Mouse (Mus musculus) mesoderm, embryonic 11.5 days (tissue): ENCODE measurements around the gene Atl3.

ENCODE experiments used
- DNase-seq: peaks from one replicate; pipeline ENCODE4 v3.0.0-alpha.2; 2012; ENCODE audit warnings: low read depth, low spot score

Atl3 gene

DNA sequence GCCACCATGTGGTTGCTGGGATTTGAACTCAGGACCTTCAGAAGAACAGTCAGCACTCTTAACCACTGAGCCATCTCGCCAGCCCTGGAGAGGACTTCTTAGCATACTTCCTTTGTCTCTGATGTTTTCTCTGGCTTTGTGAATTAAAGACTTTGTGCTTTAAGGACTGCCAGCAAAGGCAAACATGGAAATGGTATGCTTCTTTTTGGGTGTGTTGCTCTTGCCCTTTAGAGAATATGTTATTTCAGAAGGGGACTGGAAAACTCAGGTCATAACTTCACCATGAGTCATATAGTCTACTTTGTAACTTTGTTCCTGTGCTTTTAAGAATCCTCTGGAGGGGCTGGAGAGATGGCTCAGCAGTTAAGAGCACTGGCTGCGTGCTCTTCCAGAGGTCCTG is 5.0 kb downstream of the Atl3 start:
- DNase-seq = no peak

DNA sequence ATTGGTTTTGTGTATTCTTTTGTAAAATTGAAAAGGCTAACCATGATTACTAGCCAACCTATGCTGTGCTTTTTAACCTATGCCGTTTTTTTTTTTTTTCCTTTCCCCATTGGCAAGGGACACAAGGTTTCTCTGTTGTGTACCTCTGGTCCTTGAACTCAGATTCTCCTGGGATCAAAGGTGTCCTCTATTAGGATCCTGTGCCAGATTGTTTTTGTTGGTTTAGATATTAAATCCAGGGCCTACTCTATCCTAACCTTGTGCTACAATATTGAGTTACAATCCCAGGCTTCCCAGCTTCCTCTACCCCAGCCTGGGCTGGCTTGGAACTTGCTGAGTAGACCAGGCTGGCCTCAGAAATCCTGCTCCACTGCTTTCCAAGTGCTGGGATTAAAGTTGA is 6.9 kb downstream of the Atl3 start:
- DNase-seq = no peak

DNA sequence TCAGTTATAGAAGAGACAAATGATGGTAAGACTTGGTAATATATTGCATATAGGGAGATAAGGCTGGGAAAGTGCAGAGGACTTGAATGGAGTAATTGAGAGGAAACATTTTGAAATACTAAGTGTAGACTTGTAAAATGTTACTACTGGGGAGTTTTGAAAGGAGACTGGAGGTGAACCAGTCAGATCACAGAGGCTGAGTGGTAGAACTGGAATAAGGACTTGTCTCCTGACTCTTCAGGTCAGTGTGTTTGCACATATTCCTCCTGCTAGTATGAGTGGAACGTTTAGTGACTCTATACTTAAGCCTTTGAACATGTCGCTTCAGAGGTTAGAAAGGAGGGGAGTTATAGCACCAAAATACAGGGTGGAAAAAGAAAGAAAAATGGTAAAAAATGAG is 8.6 kb downstream of the Atl3 start:
- no peak for DNase-seq

DNA sequence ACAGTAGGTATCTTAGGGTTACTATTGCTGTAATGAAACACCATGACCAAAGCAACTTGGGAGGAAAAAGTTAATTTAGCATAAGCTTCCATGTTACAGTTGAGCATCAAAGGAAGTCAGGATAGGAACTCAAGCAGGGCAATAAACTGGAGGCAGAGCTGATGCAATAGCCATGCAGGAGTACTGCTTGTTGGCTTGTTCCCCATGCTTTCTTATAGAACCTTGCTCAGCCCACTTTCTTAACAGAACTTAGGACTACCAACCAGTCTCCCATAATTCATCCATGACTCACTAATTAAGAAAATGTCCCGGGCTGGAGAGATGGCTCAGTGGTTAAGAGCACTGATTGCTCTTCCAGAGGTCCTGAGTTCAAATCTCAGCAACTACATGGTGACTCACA is 12.5 kb downstream of the Atl3 start:
- DNase-seq = no peak

DNA sequence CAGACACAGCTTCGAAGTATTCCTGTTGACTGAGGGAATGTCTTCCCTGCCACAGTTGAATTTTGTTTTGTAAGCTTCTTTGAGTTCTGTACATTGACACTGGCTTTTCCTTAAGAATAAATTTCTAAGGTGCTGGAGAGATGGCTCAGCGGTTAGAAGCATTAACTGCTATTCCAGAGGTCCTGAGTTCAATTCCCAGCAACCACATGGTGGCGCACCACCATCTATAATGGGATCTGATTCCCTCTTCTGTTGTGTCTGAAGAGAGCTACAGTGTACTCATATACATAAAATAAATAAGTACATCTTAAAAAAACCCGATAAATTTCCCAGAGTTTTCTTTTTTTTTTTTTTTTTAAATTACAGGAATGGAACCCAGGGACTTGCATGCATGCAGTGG is 14.2 kb downstream of the Atl3 start:
- no peak for DNase-seq

DNA sequence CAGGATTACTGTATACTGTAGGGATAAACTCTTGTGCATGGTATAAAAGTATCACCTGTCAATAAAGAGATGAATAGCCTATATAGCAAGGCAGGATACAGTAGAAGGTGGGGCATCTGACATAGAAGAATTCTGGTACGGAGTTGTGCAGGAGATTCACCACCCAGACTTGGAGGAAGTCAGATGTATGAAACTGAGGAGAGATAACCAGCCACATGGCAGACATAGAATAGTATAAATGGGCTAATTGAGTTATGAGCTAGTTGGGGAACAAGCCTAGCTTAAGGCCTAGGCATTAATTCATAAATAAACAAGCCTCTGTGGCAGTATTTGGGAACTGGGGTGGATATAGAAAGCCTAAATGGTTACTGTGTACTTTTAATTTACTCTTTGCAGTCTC is 22.6 kb downstream of the Atl3 start:
- no peak for DNase-seq

DNA sequence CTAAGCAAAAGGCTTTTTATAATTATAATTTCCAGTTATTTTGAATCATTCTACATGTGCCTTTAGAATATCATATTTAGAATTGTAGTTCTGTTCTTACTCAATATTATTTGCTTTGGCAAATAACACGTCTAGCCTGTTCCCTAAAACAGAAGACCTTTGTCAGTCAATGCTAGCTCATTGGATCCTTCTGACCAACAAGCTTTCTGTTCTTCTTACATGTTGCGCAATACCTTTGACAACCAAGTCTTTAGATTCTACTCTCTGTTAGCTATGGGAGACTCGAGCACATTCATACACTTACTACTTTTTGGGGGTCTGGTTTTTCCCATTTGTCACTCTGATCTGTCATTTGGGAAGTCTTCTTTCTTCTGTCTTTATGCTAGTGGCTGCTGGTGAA is 27.8 kb downstream of the Atl3 start:
- DNase-seq = no peak

DNA sequence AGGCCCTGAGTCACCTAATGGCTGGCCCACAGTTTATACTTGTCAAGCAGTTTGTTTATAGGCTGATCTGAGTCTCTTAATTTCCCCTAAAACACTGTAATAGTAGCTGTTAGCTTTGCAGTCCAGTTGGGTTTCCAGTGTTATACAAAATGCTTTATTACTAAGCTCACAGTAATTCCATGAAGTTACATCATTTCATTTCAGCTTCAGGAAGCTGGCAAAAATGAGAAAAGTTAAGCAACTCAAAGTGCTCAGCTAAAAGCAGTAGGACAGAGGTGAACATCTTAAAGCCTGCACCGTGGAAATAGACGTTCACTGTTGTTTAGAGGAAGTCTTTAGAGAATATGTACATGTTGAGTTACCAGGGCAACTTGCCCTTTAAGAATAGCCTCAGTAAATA is 29.0 kb downstream of the Atl3 start:
- DNase-seq = no peak

- DNase-seq = no peak
These were observed 29.5 kb downstream of the Atl3 start for GRCm38 (mm10) chr19:7523292-7523691.

DNA sequence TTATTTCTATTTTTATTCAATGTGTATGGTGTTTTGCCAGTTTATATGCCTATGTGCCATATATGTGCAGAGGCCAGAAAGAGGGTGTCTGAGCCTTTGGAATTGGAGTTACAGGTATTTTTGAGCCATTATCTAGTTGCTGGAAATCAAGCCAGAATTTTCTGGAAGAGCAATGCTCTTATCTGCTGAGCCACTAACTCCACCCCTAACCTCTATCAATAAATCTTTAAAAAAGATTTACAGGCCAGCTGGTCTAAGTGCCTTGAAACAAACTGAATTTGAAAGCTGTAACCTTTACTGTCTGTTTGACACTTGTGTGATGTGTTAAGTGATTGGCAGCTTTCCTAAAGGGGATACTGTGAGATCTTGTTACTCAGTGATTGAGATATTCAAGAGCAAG is 29.9 kb downstream of the Atl3 start:
- DNase-seq = no peak

GRCm38 (mm10) chr19:7524879-7525278 is 31.0 kb downstream of the Atl3 start:
- DNase-seq = no peak

DNA sequence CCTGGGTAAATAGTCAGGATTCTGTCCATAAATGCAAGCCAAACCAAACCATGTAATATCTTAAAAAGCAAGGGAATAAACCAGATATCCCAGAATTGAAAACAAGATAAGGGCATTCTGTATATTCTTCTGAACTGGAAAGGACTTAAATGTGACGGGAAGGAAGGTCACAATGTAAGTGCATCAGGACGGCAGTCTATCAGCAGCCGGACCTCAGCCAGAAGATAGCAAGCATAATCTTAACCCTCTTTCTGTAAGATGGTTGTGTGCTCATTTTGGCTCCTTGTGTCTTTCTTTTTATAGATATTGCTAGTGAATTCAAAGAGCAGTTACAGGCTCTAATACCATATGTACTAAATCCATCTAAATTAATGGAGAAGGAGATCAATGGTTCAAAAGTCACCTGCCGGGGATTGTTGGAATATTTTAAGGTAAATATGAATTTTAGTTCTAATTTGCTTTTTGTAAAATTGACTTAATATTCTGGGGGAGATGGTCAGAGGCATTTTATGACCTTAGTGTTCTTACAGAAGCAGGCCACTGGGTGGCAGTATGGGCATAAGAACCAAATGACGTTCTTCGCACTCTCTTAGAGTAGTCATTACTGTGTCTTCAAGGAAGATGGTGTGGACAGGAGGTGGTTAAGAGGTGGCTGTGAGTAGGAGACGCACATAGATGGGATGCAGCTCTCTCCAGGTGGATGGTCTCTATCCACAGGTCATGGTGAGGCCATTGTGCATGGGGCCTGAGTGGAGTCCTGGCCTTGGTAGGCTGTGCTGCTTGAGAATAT is 35.0 kb downstream of the Atl3 start:
- peak; percentile 69 for DNase-seq

- no peak for DNase-seq
These were observed 38.1 kb downstream of the Atl3 start for GRCm38 (mm10) chr19:7531906-7532305.

DNA sequence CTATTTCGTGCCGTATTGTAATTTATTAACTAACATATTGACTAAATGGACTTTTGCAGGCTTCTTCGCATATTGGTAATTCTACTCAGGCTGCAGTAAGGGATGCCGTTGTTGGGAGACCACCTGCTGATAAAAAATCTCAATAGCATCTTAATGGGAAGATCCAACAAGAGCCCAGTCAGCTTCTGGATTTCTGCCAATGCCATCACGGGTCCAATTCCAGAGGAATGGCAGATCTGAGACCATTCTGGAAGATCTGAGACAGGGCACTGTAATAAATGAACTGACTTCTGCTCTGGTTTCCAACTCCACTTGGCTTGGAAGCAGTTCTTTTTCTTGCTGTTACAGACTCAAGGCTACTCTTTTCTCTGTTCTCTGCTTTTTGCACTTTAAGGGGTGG is 40.1 kb downstream of the Atl3 start:
- DNase-seq = no peak

- no peak for DNase-seq
These were observed 55.1 kb downstream of the Atl3 start for GRCm38 (mm10) chr19:7548924-7549323.

DNA sequence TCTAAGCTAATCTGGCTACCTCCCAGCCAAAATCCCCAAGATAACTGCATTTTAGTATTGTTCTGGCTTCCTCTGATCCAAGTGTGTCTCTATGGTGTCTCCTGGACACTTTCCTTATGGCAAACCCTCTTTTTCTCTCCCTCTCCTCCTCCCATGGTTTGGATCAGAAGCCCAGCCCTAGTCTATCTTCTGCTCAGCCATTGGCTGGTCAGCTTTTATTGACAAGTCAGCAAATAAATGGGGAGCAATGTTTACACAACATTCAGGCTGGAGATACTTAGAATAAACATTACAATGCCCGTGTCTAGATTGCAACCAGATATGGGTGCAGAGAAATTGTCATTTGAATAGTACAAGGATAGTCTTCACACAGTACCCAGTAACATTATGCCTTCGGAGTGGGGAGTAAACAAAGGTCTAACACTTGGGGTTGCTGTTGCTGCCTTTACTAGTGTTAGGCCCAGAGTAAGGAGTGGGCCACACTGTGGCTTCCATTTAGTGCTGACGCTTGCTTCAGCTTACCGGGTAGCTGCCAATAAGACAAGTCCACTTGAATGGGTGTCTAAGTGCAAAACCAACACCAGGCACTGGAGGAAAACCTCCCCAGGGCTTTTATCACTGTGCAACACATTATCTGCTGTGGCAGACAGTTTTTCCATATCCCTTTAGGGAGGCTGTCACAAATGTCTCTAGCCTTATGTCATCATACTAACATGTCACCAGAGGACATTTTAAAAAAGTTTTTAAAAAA is 57.9 kb downstream of the Atl3 start:
- no peak for DNase-seq

- no peak for DNase-seq
These were observed 58.4 kb downstream of the Atl3 start for GRCm38 (mm10) chr19:7552301-7552673.

DNA sequence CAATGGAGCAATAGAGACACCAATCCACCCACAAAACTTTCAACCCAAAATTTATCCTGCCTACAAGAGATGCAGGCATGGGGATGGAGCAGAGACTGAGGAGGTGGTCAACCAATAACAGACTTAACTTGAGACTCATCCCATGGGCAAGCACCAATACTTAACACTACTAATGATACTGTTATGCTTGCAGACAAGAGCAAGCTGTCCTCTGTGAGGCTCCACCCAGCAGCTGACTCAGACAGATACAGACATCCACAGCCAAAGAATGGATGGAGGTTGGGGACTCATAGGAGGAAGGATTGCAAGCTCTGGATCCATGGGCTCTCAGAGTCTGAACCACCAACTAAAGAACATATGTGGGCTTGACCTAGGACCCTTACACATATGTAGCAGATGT is 59.6 kb downstream of the Atl3 start:
- DNase-seq = no peak

DNA sequence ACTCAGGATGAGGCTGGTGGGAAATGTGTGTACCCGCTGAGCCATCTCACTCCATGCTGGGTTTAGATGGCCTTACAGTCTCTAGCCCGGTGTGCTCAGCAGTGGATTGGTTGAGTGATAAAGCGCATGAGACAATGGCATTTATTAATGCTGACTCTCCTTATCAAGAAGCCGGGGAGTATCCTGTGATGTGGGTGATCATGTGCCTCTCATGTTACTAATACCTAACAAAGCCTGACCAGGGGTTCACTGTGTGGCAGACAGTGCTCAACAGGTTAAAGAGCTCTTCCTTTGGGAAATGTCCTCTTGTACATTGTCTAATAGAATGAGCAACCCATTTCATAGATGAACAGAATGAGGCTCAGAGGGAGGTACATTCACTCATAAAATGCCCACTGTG is 61.0 kb downstream of the Atl3 start:
- no peak for DNase-seq

DNA sequence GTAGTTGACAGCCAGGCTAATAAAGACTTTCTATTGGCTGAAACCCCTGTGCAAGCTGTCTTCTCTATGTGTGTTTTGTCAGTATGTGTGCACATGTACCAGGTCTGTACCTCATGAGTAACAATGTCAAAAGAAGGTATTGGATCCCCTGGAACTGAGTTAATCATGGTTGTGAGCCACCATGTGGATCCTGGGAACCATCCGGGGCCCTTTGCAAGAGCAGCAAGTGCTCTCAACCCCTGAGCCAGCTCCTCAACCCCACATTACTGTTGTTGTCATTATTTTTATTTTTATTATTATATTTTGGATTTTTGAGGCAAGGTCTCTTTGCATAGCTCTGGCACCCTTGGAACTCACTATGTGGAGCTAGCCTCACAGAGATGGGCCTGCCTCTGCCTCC is 62.8 kb downstream of the Atl3 start:
- no peak for DNase-seq

DNA sequence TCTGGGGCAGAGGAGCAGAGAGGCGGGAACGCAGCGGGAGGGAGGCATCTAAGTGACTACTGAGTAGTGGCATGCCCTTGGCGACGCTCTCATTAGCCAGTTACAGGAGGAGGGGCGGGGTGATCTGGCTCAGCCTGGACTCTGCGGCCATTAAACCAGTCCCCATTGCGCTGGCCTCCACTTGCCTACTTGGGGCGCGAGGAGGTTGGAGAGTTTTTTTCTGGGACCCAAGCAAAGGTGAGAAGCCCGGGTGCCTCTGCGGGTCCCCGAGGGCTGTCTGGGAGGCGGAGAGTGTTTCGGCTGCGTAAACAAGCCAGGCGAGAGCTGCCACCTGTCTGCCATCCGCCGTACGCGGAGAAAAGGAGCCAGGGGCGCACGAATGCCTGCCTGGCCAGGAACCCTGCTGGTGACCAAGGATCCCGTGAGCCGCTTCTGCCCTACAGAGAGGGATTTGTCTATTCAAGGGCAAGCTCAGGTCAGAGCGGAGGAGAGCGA is 63.5 kb downstream of the Atl3 start, which contains the start of gene Pla2g16:
Pla2g16 (plus strand) TSS at position 132 of the 495 bp plus-strand sequence.
- DNase-seq = peak; percentile 63

DNA sequence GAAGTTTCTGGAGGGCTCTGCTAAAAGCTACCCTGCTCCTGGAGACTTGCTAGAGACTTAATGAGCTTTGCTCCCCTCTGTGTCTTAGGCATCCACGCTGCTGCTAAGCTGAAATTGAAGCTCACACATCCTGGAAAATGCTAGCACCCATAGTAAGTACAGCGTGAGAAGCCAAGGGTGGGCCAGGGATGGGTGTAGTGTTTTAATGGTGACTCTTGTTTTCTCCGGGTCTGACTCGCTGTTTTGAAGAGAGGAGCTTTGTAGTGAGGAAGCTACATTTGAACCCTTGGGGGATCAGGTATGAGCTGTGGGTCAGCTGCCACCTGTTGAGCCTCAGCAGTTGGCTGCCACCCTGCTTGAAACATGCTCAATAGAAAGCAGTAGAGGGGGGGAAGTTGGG is 64.0 kb downstream of the Atl3 start:
- DNase-seq = peak; percentile 7

GRCm38 (mm10) chr19:7558675-7559074 is 64.8 kb downstream of the Atl3 start:
- DNase-seq = no peak
